Mouse (Mus musculus): ENCODE data around the gene Kif7. TPM values are rescaled to one million over a fixed set of nuclear protein-coding genes. Genes with fewer than 3 reads are reported as not detected.

The Kif7 gene
- polyA plus RNA-seq, 1 experiment from 2014 or later, result 2.1 TPM

DNA sequence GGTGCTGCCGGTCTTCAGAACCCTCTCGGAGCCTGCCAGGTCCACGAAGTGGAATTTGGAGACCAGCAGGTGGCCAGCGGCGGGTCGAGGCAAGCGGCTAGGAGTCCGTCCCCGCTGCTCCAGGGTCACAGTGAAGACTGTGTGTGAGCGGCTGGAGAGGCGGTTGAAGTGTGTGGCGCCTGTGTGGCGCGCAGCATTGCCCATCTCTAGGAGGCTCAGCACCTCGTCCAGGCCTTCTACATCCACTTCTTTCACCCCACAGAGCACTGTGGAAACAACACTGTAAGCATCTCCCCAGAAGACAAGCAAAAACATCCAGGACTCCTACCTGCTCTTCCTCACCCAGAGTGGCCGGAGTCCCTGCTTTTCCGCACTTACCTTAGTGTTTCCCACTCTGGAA, 4.7 kb downstream of the Kif7 start:
- 0 out of 2 replicates have a peak, but pooled peaks have one; percentile 4 for ATAC-seq (ENCODE audit: low FRiP score, low read depth)
- Histone ChIP-seq H3K9ac (peak overlapping the region; percentile 33), H3K4me1 (replicated peaks) (peaks cover 28% of the 10 kb centered on the region), H3K9me3 (no peaks in the 10 kb centered on the region), H3K27ac (replicated peaks) (peak overlapping the region; percentile 43; the same call in 1 of the 2 replicates), H3K27me3 (0 out of 2 replicates have a peak, but pooled peaks cover 8% of the 10 kb centered on the region), H3K4me3 (peak overlapping the region; percentile 46), H3K4me2 (peak overlapping the region; percentile 56), H3K36me3 (no peaks in the 10 kb centered on the region)
- 34% methylated on average over 17 of the region's 17 CpGs for WGBS

DNA sequence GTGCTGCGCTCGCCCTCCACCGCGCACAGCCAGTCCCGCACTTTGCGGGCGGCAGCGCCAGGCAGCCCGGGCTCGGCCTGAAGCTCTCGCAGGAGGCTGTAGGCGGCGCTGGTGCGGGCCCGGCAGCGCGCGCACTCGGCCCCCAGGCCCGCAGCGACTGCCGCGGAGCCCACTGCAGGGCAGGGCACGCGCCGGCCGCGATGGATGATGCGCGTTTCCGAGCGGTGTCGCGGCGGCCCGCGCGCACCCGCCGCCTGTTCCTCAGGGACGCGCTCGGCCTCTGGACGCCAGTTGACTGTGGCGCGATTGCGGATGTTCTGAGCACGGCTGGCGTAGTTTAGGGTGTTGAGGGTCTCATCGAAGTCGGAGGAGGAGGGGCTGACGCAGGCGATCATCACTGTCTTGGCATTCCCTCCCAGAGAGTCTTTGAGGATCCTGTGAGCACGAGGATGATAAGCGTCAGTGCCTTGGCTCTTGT, 5.4 kb downstream of the Kif7 start:
- H3K4me3 ChIP-seq, result peak overlapping the region; percentile 46
- H3K27ac ChIP-seq (replicated peaks), result peak overlapping the region; percentile 43
- peaks cover 22% of the 10 kb centered on the region for H3K4me1 ChIP-seq (replicated peaks)
- no peaks in the 10 kb centered on the region for H3K36me3 ChIP-seq
- H3K27me3 ChIP-seq, result 0 out of 2 replicates have a peak, but pooled peaks cover 4% of the 10 kb centered on the region
- peak; percentile 91 for ATAC-seq (ENCODE audit: low FRiP score, low read depth)
- WGBS, result 2% methylated on average over 55 of the region's 55 CpGs
- peak overlapping the region; percentile 33 for H3K9ac ChIP-seq
- H3K4me2 ChIP-seq, result peak overlapping the region; percentile 56
- H3K9me3 ChIP-seq, result no peaks in the 10 kb centered on the region

DNA sequence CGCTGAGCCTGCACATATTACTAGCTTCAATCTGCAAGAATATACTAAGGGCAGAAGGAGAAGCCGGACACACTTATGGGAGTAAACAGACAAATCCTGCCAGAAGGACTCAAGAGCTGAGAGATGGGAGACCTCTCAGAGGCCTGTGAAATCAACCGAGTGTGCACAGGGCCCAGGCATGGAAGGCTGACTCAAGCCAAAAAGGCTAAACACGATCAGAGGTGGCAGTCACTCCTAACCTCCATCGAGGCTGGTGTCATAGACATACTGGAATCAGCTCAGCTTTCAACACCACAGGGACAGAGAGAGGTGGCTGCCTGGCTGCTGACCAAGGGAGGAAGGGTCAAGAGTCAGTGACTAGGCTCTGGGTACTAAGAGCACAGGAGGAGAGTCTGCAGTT, 10.3 kb downstream of the Kif7 start:
- H3K4me1 ChIP-seq (replicated peaks), result peaks cover 6% of the 10 kb centered on the region
- WGBS, result 91% methylated on average over 5 of the region's 5 CpGs
- no peak overlapping the region for H3K27ac ChIP-seq (replicated peaks)
- H3K9ac ChIP-seq, result no peak overlapping the region
- H3K36me3 ChIP-seq, result no peaks in the 10 kb centered on the region
- H3K4me2 ChIP-seq, result no peak overlapping the region
- 0 out of 2 replicates have a peak, but pooled peaks cover 4% of the 10 kb centered on the region for H3K27me3 ChIP-seq
- no peaks in the 10 kb centered on the region for H3K9me3 ChIP-seq
- H3K4me3 ChIP-seq, result no peak overlapping the region
- no peak for ATAC-seq (ENCODE audit: low FRiP score, low read depth)

DNA sequence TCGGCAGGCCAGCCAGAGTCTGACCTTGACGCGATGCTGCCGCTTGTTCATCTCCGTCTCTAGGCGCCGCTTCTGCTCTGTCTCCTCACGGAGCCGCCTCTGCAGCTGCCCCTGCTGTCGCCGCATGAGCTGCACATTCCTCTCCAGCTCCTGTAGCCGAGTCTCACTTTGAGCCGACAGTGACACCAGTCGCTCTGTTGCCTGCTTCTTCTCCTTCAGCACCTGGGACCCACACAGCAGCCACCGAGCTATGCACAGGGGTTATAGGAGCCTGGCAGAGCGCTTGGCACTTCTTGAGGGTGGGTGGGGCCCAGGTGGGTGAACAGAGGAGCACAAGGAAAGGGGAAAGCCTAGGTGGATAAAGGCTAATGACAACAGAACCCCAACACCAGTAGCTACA, 12.8 kb downstream of the Kif7 start:
- H3K4me1 ChIP-seq (replicated peaks), result no peaks in the 10 kb centered on the region
- 78% methylated on average over 16 of the region's 16 CpGs for WGBS
- H3K36me3 ChIP-seq, result no peaks in the 10 kb centered on the region
- no peak for ATAC-seq (ENCODE audit: low FRiP score, low read depth)
- H3K4me3 ChIP-seq, result no peak overlapping the region
- H3K9ac ChIP-seq, result no peak overlapping the region
- H3K27ac ChIP-seq (replicated peaks), result no peak overlapping the region
- H3K4me2 ChIP-seq, result no peak overlapping the region
- H3K9me3 ChIP-seq, result no peaks in the 10 kb centered on the region
- no peaks in the 10 kb centered on the region for H3K27me3 ChIP-seq

DNA sequence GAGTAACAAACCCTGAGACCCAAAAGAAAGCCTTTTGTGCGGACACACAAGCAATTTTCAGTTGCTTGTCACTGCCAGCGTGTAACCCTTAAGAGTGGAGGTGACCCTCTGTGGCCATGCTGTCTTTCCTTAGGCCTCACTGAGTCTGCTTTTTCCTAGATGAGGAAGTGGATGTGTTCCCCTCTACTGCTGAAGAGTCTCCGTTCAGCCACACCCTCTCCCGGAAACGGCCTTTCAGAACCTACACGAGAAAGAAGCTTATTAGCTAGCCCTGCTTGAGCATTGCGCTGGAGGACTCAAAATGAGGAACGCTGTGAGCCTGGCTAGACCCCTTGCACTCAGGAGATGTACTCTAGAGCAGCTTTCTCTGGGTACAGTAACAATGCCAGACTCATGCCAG, 19.0 kb downstream of the Kif7 start:
- Histone ChIP-seq H3K4me1 (replicated peaks) (no peaks in the 10 kb centered on the region), H3K9me3 (no peaks in the 10 kb centered on the region), H3K27me3 (no peaks in the 10 kb centered on the region), H3K9ac (no peak overlapping the region), H3K4me2 (no peak overlapping the region), H3K27ac (replicated peaks) (no peak overlapping the region), H3K4me3 (no peak overlapping the region), H3K36me3 (no peaks in the 10 kb centered on the region)
- 89% methylated on average over 8 of the region's 8 CpGs for WGBS
- no peak for ATAC-seq (ENCODE audit: low FRiP score, low read depth)

DNA sequence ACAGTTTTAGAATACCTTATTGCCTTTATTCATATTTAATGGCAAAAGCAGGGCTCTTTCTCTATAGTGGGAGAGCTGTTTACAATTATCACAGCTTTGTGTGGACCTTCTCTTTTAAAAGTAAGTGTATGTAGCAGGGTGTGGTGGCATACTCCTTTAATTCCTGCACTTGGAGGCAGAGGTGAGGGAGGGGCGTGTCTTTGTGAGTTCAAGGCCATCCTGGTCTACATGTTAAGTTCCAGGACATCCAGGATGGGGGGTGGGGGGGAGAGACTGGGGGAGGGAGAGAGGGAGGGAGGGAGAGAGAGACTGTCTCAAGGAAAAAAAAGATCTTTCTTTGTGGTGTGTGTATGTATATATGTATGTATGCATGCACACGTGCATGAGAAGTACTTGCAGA, 35.3 kb downstream of the Kif7 start:
- Histone ChIP-seq H3K36me3 (no peaks in the 10 kb centered on the region), H3K4me3 (no peak overlapping the region), H3K9me3 (no peaks in the 10 kb centered on the region), H3K4me1 (replicated peaks) (no peaks in the 10 kb centered on the region), H3K27ac (replicated peaks) (no peak overlapping the region), H3K4me2 (no peak overlapping the region), H3K27me3 (no peaks in the 10 kb centered on the region), H3K9ac (no peak overlapping the region)
- WGBS, result 96% methylated on average over 2 of the region's 2 CpGs
- ATAC-seq (ENCODE audit: low FRiP score, low read depth), result no peak

DNA sequence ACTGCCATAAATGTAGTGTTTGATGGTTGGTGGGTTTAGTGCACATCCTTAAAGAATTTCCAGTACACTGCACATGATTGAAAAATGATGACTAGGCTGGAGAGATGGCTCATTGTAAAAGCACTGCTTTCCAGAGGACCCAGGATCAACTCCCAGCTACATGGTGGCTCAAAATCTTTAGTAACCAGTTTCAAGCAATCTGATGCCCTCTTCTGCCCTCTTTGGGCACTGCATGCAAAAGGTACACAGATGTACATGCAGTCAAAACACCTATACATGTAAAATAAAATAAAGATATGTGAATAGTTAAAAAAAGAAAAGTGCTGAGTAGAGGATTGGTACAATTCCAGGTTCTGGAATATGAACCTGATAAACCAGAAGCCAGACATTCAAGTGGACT, 36.3 kb downstream of the Kif7 start:
- H3K4me1 ChIP-seq (replicated peaks), result no peaks in the 10 kb centered on the region
- no peaks in the 10 kb centered on the region for H3K9me3 ChIP-seq
- no peaks in the 10 kb centered on the region for H3K36me3 ChIP-seq
- H3K4me3 ChIP-seq, result no peak overlapping the region
- H3K27ac ChIP-seq (replicated peaks), result no peak overlapping the region
- no peak for ATAC-seq (ENCODE audit: low FRiP score, low read depth)
- H3K9ac ChIP-seq, result no peak overlapping the region
- no peak overlapping the region for H3K4me2 ChIP-seq
- no peaks in the 10 kb centered on the region for H3K27me3 ChIP-seq

DNA sequence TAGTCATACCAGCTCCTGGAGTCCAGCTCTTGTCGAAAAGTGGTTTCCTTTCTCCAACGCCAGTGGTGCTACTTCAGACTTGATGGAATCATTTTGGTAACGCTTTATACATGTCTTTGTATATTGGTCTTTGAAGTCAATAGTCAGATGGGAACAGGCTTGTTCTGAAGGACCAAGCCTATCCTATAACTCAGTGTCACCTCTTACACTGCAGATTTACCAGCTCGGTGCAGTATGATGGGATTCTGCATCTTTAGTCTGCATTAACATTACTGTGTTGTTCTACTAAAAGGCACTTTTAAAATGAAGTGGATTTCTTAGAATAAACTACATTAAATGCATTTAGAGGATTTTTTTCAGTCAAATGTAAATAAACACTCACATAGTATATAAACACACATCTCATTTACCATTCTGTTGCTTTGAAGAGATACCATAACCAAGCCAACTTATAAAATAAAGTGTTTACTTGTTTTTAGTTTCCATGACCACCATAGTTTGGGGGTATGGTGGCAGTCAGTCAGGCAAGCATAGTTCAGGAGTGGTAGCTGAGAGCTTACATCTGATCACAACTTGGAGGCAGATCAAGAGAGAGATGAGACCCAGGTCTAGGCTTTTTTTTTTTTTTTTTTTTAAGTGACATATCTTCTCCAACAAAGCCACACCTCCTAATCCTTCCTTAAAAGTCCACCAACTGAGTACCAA, 44.5 kb downstream of the Kif7 start:
- H3K4me1 ChIP-seq (replicated peaks), result no peaks in the 10 kb centered on the region
- no peaks in the 10 kb centered on the region for H3K9me3 ChIP-seq
- no peaks in the 10 kb centered on the region for H3K36me3 ChIP-seq
- H3K4me3 ChIP-seq, result no peak overlapping the region
- H3K27ac ChIP-seq (replicated peaks), result no peak overlapping the region
- WGBS, result 97% methylated on average over 4 of the region's 4 CpGs
- H3K27me3 ChIP-seq, result no peaks in the 10 kb centered on the region
- no peak for ATAC-seq (ENCODE audit: low FRiP score, low read depth)
- H3K4me2 ChIP-seq, result no peak overlapping the region
- no peak overlapping the region for H3K9ac ChIP-seq

DNA sequence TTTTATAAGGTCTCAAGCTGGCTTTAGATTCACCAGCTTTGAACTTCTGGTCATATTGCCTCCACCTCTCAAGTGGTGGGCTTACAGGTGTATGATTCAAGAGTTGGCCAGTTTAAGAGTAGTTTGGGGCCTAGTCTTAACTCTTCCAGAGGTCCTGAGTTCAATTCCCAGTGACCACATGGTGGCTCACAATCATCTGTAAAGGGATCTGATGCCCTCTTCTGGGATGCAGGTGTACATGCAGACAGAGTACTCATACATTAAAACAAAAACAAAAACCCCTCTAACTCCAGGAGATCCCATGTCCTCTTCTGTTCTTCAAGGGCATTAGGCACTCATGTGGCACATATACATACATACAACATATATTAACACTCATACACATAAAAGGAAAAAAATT, 48.8 kb downstream of the Kif7 start:
- Histone ChIP-seq H3K9me3 (no peaks in the 10 kb centered on the region), H3K4me3 (no peak overlapping the region), H3K36me3 (no peaks in the 10 kb centered on the region), H3K9ac (no peak overlapping the region), H3K4me2 (no peak overlapping the region), H3K4me1 (replicated peaks) (no peaks in the 10 kb centered on the region; the same call in 1 of the 2 replicates), H3K27me3 (no peaks in the 10 kb centered on the region), H3K27ac (replicated peaks) (no peak overlapping the region)
- ATAC-seq (ENCODE audit: low FRiP score, low read depth), result no peak

DNA sequence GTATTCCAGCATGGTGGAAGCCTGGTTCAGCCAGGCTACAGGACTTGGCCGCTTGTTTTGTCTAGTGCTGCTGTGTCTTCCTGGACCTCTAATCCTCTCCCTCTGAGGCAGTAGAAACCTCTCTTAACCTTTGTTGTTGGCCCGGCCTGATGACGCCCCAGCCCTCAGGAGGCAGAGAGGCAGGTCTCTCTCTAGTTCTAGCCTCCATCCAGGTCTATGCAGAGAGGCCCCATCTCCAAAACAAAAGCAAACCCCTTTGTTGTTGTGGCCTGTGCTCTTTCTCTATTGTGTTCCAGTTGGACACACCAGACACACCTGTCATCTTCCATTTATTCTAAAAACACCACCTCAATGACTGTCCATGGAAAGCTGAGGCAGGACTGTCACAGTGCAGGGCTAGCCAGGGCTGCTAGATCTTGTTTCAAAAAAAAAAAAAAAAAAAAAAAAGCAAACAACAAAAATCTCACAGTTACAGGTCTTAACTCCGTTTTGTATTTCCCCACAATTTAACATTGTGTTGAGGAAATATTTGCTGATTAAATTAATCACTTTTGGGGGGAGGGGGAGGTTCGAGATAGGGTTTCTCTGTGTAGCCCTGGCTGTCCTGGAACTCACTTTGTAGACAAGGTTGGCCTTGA, 54.1 kb downstream of the Kif7 start:
- 19% methylated on average over 5 of the region's 5 CpGs for WGBS
- peak overlapping the region; percentile 100 for H3K4me2 ChIP-seq
- H3K36me3 ChIP-seq, result no peaks in the 10 kb centered on the region
- peaks cover 16% of the 10 kb centered on the region for H3K4me1 ChIP-seq (replicated peaks)
- no peaks in the 10 kb centered on the region for H3K9me3 ChIP-seq
- H3K4me3 ChIP-seq, result peak overlapping the region; percentile 83
- peak overlapping the region; percentile 55 for H3K9ac ChIP-seq
- no peaks in the 10 kb centered on the region for H3K27me3 ChIP-seq
- no peak for ATAC-seq (ENCODE audit: low FRiP score, low read depth)
- no peak overlapping the region for H3K27ac ChIP-seq (replicated peaks)

DNA sequence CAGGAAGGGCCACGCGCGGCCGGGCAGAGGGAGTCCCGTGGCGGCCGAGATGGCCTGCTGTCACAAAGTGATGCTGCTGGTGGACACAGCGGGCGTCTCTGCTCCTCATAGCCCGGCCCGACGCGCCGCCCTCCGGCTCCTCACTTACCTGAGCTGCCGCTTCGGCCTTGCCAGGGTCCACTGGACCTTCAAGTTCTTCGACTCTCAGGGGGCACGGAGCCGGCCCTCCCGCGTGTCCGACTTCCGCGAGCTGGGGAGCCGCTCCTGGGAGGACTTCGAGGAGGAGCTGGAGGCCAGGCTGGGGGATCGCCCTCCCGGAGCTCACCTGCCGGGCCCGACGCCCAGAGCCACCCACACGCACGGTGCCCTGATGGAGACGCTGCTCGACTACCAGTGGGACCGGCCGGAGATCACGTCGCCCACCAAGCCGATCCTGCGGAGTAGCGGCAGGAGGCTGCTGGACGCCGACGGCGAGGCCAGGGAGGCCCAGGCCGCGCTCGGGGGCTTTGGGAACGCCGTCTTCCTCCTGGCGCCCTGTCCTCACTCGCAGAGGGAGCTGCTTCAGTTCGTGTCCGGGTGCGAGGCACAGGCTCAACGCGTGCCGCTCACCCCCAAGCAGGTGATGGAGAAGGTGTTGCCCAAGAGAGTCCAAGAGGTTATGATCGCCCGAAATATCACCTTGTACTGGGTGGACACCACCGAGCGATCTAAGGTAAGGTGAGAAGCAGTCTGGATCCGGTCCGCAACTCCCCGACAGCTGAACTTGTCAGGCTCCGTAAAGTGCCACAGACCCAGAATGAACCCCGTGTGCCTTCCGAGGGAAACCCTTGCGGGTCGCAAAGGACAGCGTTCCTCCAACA, 55.0 kb downstream of the Kif7 start:
- ATAC-seq (ENCODE audit: low FRiP score, low read depth), result no peak; the same call in 1 of the 2 replicates
- Histone ChIP-seq H3K4me1 (replicated peaks) (peaks cover 16% of the 10 kb centered on the region), H3K27me3 (no peaks in the 10 kb centered on the region), H3K9ac (peak overlapping the region; percentile 55), H3K4me2 (peak overlapping the region; percentile 100), H3K36me3 (no peaks in the 10 kb centered on the region), H3K9me3 (no peaks in the 10 kb centered on the region), H3K4me3 (peak overlapping the region; percentile 83), H3K27ac (replicated peaks) (no peak overlapping the region)
- WGBS, result under 1% methylated on average over 72 of the region's 73 CpGs

Data from hindbrain, embryonic 15.5 days (tissue).